Mouse (Mus musculus): ENCODE measurements at regions not wholly inside any gene's neighbourhood (a gene's known extent, or its start where the extent isn't known, plus 50 kb on each side); places are given as distances from the start of the nearest gene placed in this dataset.

GRCm38 (mm10) chr15:59804821-59805220 lies 211.6 kb downstream of the 4933412E24Rik start:
- TF ChIP-seq CTCF (IDR thresholded peaks at IDR 0.05; ENCODE audit: low read depth) (no peak), EP300 (optimal IDR thresholded peaks at IDR 0.05) (no peak)

Measured in stomach, postnatal 0 days (tissue).